Mouse (Mus musculus): ENCODE data around the gene Gtse1. TPM values are rescaled to one million over a fixed set of nuclear protein-coding genes. Genes with fewer than 3 reads are reported as not detected.
A peak's percentile ranks its signal among the peaks of the same experiment; 100 is the strongest.
"Not testable (repeated sequence)": the region's sequence is repeated elsewhere in the genome, so short reads cannot be mapped to it uniquely, and the experiment has no call there.

Gtse1 gene
- 1 to 10 TPM; 1.9 to 2.3 TPM for total RNA-seq (2021)
- long read RNA-seq, partial matches to known transcripts = 0 of 3 reads
- long read RNA-seq, other reads (novel, unspliced or antisense) = 0 of 3 reads

DNA sequence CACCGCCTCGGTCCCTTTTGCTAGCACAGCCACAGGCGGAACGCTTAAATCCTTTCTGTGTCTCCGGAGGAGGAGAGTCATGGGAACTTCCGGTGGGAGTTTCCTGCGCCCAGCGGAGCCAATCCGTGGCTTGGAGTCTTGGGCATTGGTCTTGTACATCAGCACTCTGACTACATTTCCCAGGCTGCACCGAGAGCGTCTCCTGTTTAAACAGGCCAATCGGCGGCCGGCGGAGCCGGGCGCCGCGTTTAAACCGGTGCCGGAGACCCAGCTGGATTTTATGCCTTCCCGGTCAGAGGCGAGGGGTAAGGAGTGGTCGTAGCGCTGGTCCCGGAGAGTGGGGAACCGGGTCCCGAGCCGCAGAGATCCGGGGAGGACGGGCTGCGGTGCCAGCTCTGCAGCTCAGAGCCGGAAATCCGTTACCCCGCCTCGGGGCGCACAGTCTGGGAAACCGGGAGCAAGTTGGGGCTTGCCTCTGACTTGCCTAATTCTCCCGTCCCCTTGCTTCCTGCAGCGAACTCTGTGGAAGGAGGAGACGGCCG, at the start of gene Gtse1:
Gene Gtse1, plus strand, starts transcription at position 256 of the 542 bp plus-strand sequence.
- peak; percentile 91 to 95 for DNase-seq (ENCODE audit: low spot score in 2 of 2)

DNA sequence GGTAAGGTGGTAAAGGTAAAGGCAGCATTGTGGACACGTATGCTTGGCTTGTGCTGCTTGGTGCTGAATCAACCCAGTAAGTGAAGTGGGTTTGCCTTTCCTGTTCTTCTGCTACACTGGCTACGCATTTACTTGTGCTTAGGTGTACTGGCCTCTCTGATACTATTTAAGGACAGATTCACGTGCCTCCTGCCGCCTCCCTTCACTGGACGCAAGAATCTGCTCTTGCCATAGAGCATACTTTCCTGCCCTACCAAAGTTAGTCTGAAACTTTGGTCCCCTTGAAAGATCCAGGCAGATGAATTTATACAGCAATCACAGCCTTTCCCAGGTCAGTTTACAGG, 49.1 kb upstream of the Gtse1 start:
- DNase-seq (ENCODE audit: low spot score in 2 of 2) = no peak

DNA sequence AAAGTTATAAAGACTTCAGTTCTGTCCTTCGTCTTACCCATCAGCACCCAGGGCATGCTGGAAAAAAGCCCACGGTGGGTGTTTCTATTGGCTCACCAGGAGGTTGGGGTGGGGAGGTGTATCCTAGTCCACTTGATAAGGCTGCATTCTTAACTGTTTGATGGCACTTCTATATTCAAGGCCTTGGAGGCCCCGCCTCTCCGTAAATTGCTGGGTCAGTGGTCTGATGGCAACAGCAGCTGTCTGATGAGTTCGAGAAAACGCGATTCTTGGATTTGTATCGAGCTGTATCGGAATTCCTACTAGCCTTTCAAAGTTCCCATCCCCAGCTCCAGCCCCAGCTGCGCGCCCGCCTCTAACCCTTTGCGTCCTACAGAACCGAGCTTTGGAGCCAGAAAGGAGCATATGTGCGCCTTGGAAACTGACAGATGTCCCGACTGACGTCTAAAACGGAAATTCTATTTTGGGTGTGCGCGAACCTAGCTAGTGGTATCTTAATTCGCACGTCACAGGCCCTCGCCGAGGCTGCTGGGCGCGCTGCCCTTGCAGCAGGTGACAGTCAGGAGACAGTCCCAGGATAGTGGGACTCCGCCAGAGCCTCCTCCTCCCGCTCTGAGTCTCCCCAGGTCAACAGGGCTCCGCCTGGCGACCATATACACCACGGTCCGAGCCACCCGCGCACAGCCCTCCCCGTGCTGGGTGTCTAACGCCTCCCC, 48.6 kb upstream of the Gtse1 start:
- DNase-seq (ENCODE audit: low spot score in 2 of 2) = peak; percentile 69 to 78

DNA sequence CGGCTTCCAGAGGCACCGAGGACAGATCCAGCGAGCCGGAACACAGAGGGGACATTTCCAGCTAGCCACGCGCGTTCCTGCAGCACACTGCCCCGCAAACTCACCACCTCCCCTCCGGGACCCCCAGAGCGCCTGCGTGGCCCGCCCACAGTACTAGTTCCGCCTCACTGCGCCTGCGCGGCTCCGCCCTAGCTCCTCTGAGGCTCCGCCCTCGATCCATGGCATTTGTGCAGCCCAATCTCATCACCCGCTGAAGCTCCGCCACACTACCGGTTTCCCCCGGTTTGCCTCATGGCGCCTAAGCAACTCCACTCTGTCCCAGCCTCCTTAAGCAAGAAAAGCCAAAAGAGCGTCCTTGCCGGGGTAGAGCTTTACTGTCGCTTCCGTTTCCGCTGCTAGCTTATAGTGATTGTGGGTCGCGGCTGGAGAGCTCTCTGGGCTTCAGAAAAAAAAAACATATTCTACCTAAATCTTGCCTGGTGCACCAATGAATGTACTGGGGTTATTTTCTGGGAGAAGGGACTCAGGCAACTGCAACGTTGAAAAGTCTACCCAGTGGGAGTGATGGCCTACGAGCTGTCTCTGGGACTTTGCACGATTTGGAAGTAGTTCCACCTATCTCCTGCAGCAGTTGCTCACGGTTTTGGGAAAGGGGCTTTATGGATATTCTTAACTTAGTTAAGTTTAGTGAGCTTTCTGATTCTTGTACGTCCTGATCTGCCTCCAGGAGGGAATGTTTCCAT, 47.8 kb upstream of the Gtse1 start, which contains the start of gene Cdpf1:
Gene Cdpf1, minus strand, starts transcription at position 163 of the 743 bp plus-strand sequence.
- DNase-seq (ENCODE audit: low spot score in 2 of 2) = peak; percentile 99 to 100

DNA sequence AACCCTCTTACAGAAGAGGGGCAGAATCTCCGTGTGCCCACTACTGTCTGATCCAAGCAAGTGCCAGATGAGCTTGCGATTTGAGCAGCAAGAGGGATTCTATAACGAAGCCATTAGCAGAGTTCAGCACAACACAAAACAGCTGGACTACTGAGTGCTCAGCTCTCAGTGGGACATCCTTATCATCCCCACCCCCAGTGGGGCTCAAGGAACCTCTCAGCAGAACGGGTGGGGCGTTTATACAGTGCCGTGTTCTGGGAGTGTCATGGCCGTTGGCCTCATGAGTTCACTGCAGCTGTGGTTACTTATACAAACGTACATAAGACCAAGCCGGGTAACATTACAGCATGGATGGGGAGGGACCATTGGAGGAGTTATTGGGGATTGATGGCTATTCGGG, 46.1 kb upstream of the Gtse1 start:
- DNase-seq (ENCODE audit: low spot score in 2 of 2) = no peak

DNA sequence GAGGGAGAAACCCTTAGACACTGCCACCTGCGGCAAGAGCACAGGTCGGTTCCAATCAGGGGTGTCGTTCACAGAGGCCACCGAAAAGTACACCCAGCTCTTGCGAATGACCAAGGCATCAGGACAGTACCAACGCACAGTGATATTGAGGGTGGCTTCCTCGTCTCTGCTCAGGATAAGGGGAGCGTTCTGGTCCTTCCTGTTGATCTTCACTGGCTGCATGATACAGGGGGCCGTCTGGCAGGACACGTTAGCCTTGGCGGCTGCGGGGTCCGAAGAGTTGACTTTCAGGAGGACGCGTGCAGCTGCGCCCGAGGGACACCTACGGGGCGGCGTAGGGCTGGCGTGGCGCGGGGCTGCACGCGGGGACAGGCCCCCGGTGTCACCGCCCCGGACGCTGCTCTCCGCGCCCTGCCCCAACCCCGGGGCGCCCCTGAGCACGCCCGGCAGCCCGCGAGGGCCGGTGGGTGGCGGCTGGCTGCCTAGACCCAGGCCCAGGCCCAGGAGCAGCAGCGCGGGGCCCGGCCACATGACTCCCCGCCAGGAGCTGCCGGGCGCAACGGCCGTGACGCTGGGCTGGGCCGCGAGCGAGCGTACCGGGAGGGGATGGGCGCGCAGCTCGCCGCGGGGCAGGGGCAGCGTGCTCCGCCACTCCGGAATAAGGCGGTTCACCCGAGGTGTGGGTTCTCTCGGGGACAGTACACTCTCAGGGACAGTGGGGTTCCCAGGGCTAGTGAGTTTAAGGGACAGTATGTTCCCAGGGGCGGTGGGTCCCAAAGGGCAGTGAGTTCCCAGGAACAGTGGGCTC, 38.1 kb upstream of the Gtse1 start, which contains the start of gene Pkdrej:
Gene Pkdrej, minus strand, starts transcription at position 532 of the 808 bp plus-strand sequence.
- peak; percentile 51 to 60 for DNase-seq (ENCODE audit: low spot score in 2 of 2)

DNA sequence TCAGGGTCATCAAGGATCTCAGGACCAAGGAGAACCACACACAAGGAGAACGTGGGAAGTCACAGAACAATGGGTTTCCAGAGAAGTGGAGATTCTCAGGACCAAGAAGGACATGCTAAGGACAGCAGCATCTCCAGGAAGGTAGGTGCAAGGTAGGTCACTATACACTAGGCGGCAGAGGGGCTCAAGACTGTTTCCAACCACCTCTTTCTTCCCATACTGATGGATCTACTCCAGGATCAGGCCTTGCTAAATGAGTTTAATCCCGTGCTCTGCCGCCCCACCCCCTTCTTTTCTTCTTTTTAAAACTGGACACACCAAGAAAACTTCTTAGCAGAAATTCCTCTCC, 37.6 kb upstream of the Gtse1 start:
- DNase-seq (ENCODE audit: low spot score in 2 of 2) = no peak

DNA sequence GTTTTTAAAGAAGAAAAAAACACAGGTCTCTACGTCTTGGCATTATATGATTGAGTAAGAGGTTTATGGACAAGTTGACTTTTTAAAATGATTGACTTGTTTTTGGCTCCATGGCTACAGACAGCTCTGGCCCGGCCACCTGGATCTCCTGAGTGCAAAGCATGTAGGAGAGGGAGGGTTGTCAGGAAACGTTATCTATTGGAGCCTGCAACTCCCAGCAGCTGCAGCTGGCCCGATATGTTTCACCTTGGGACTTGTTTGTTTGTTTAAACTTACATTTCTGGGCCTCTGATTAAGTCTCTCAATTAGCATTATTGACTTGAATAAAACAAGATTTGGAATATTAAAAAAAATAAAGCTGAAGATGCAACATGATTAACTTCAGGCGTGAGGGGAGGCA, 32.9 kb upstream of the Gtse1 start:
- DNase-seq (ENCODE audit: low spot score in 2 of 2) = no peak

DNA sequence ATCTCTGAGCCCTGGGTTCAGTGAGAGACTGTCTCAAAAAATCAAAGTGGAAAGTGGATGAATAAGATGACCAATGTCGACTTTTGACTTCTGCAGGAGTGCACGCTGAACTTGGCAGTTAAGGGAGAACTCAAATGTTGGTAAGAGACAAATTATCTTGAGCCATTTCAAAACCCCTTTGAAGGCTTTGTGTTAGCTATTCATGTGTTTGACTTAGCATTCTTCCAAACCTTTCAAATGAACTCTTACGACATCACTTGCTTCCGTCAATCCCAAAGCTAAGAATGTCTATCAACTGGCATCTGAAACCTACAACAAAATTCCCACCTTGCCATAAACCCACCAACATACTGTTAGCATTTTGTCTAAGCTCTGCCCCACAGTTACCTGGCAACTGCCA, 31.5 kb upstream of the Gtse1 start:
- no peak for DNase-seq (ENCODE audit: low spot score in 2 of 2)

DNA sequence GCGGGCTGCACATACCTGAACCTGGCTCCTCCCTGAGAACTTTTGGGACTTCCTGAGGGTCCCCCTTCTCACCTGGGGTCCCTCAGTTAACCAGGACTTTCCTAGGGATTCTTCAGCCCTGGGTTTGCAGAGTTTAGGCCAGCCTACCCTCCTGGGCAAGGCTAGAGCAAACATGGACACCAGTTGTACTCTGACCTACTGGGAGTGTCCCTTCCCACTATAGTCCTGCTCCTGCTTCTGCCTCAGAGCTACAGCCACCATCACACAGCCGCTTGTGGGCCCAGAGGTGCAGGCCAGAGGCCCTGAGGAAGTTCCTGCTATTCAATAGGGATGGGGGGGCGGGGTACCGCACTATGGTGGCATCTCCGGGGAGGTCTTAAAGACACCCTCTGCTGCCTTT, 30.1 kb upstream of the Gtse1 start:
- DNase-seq (ENCODE audit: low spot score in 2 of 2) = no peak

DNA sequence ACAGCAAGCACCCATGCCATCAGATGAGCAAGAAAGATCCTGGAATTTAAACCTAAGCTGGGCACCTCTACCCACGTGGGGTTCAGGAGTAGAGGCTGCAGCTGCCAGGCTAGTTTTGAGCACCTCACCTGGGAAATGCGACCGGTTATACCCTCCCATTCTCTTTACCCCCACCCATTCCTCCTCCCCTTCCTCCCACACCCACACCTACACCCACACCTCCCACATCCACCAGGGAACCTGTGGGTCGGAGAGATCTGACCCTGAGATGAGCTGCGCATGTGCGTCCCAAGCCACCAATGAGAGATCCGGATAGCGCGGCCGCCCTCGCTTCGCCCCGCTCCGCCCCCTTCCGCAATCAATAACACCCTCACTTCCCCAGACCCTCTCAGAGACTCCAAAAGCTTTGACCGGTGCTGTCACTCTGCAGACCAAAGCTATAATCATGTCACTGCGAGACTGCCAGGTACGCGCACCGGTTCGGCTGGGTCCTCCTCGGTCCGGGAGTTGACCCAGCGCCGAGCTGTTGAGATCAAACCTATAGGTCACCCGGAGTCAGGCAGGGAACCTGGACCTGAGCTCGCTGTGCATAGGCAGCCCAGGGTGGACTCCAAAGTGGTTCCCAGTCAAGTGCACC, 27.5 kb upstream of the Gtse1 start, which contains the start of gene Ttc38:
Gene Ttc38, plus strand, starts transcription at position 353 of the 637 bp plus-strand sequence.
- DNase-seq (ENCODE audit: low spot score in 2 of 2) = peak; percentile 71 to 80

DNA sequence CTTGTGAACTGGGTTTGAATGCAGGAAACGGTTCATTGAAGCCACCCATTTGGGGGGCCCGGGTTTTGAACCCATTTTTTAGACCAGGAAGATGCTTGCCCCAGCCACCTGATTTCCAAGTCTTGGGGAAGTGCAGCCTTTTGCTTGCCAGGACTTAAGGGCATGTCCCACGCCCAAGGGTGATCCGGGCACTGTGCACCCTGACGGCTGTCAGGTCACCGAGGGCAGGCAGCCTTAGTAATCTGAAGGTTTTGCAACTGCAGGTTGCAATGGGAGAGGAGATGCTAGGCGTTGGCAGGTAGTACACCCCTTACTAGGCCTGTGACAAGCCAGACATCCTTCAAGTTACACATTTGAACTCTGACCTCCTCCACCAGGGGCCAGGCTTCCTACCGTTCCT, 26.9 kb upstream of the Gtse1 start:
- no peak for DNase-seq (ENCODE audit: low spot score in 2 of 2)

DNA sequence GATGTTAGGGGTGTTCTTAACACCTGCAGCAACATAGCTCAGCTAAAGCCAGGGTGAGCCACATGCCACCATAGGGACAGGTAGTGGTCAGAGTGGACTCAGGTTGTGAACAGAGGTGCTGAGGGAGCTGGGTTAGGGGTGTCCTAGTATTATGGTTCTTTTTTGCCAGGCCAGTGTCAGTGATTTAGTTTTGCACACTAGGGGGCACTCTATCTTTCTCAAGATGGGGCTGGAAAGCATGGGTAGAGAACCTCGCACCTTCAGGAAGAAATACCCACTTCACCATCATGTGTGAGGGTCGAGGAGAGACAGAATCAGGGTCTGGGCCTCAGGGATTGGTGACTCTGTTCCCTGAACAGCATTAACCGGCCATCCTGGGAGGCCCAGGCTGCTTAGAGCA, 24.2 kb upstream of the Gtse1 start:
- no peak for DNase-seq (ENCODE audit: low spot score in 2 of 2)

DNA sequence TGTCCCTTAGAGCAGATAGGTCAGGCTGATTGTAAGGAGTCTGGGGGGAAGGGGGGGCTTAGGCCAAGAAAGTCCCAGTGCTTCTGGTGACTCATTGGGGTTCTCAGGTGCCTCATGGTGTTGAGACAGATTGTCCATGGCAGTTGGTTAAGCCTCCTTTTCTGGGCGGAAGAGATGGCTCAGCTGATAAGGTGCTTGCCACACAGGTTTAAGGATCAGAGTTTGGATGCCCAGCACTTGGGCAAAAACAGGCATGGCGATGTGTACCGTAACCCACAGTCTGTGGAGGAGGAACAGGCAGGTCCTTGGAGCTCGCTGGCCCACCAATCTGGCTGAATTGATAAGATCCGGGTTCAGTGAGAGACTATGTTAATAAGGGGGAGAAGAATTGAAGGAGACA, 22.7 kb upstream of the Gtse1 start:
- no peak for DNase-seq (ENCODE audit: low spot score in 2 of 2)

DNA sequence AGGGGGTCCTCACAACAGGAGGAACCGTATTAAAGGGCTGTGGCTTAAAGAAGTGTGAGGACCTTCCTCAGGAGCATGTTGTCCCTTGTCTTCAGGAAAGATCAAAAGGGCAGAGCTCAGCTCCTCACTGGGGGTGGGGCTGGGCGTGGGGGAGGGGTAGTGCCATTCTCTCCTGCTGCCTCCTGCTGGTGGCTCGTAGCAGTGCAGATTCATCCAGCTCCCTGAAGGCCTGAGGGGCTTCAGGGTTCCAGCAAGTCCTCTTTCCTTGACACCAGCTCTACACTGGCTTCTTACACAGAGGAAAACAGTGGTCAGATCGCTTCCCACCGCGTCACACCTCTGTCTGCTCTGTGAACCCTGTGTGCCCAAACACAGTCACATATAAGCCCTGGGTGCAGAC, 18.6 kb upstream of the Gtse1 start:
- DNase-seq (ENCODE audit: low spot score in 2 of 2) = peak; percentile 25 to 30

DNA sequence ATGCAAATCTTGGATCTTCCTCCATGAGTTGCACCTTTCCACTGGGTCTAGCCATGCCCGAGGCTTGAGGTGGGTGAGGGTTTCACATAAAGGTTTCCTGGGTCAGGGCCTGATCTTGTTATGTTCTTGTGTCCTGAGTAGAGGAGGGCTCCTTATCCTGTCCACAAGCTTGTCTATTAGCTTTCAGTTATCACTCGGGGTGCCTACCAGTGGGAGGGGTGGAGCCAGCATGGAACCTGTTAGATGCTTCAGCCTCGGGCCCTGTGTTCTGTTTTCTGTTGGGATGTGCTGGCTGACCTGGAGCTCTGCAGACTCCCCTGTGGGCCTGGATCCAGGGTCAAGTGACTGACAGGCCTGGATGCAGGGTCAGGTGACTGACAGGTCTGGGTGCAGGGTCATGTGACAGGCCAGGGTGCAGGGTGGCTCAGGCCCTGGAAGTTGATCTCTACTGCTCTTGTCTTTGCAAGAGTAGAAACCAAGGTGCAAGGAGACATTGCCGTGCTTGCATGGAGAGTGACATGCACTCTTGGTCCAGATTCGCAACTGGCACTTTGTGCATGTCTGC, 17.7 kb upstream of the Gtse1 start:
- no peak for DNase-seq (ENCODE audit: low spot score in 2 of 2)

DNA sequence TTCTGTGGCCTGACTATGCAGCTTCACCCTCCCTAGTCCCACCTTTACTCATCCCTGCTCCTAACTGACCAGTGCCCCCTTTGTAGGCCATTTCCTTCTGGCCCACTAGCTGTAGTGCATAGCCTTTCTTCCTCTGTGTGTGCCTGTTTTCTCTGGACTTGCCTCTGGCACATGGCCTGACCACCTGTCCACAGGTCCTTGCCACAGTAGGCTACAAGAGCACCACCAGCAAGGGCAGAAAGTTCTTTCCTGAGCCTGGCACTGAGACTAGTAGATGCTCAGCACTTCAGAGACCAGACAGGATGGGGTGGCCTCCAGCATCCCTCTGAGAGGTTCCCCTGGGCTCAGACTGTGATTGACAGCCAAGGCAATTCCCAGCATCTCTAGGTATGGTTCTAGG, 14.5 kb upstream of the Gtse1 start:
- no peak for DNase-seq (ENCODE audit: low spot score in 2 of 2)

DNA sequence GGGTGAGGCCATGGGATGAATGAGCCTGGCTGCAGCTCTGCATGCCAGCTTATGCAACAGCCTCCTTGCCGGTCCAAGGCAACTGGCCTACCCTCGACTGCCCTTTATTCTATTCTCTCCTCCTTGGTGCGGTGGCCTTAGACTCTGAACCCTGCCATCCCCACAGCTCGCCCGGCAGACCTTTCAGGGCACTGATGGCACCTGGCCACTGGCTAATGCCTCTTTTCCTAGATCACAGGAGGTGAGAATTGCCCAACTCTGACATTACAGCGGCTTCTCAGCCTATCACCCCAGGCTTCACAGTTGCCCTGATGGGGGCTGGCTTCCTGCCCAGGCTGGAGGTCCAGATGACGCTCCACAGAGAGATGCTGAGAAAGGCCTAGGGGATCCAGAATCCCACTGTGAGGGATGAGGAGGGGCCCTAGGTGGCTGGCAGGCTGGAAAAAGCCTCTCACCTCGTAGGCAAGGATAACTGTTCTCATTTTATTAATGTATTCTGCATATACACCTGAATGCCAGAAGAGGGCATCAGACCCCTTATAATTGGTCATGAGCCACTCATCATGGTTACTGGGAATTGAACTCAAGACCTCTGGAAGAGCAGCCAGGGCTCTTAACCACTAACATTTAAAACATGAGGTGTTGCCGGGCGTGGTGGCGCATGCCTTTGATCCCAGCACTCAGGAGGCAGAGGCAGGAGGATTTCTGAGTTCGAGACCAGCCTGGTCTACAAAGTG, 7.7 kb upstream of the Gtse1 start:
- no peak for DNase-seq (ENCODE audit: low spot score in 2 of 2)

DNA sequence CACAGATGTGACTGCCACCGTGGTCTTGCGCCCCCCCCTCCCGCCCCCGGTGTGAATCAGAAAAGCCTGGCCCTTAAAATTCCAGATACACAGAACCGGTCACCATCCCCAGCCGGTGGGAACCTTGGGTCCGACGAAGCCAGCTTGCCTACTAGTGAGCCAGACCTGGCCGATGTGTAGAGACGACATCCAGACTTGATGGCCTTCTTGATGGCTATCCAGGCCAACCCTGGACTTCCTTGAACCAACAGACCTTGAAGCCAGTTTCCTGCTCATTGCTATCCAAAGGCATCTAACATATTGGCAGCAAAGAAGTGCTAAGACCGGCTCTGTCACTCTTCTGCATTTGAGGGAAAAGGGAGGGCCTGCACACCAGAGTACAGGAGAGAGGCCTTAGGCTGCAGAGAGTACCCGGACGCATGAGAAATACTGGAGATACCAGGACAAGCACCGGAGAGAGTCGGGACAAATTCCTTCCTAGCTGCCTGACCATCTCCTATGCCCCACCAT, 510 bp upstream of the Gtse1 start:
- DNase-seq (ENCODE audit: low spot score in 2 of 2) = no peak

DNA sequence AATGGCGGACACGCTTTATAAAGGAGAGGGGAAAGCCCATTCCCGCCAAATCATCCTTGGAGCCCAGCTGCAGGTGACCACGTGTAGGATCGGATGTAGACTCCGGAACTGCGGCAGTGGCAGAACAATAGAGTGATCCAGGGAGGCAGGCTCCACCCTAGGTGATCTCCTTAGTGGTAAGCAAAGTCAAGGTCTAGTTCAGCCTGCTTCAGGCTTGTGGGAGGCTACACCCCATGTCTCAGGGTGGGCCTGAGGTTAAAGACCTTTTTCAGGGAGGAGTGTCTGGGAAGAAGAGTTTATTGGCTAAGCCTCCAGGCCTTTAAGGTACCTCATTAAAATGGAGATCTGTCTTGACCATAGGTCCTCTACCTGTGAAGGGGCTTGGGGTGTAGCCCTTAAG, 6.4 kb downstream of the Gtse1 start:
- DNase-seq (ENCODE audit: low spot score in 2 of 2) = not testable (repeated sequence)
